Mouse (Mus musculus) erythroblast, embryonic 14.5 days (primary cell): ENCODE measurements around the gene Gm49661. TPM values are rescaled to one million over a fixed set of nuclear protein-coding genes. Genes with fewer than 3 reads are reported as not detected.
A peak's percentile ranks its signal among the peaks of the same experiment; 100 is the strongest.

Experiments
- H3K27me3 ChIP-seq: 2 replicates; pipeline ENCODE4 v1.6.1; 2012; ENCODE audit warnings: inconsistent platforms; ENCODE audit not compliant: control insufficient read depth
- H3K36me3 ChIP-seq: 2 replicates; pipeline ENCODE4 v1.6.1; 2012; ENCODE audit warnings: mild to moderate bottlenecking, inconsistent platforms; ENCODE audit not compliant: control insufficient read depth
- H3K4me1 ChIP-seq: 2 replicates; pipeline ENCODE4 v1.6.1; 2012; ENCODE audit warnings: inconsistent platforms; ENCODE audit not compliant: control insufficient read depth
- H3K4me3 ChIP-seq: replicated peaks from 2 replicates; pipeline ENCODE3; 2012; ENCODE audit warnings: moderate library complexity, mild to moderate bottlenecking, inconsistent platforms
- H3K9me3 ChIP-seq: 2 replicates; pipeline ENCODE4 v1.6.1; 2012; ENCODE audit warnings: low read length, inconsistent platforms, mixed read lengths; ENCODE audit not compliant: control insufficient read depth
- GATA1 ChIP-seq: IDR thresholded peaks from 2 replicates; pipeline ENCODE4 v1.6.1; 2012; ENCODE audit warnings: low read length, inconsistent platforms, mixed read lengths
- TAL1 ChIP-seq: IDR thresholded peaks from 3 replicates; pipeline ENCODE4 v1.6.1; 2012; ENCODE audit warnings: low read length, inconsistent platforms, mixed read lengths
- polyA plus RNA-seq: library from polyadenylated mRNA; stranded (reverse); fragments of >175 nt; gene quantifications from 2 replicates; pipeline ENCODE4 v1.2.3, GENCODE M21; 2012

The Gm49661 gene
- polyA plus RNA-seq, 1 experiment, result not detected

GRCm38 (mm10) chr8:84978248-84978940 lies 9.2 kb upstream of the Gm49661 start, which contains the start of gene Junb:
TSS of gene Junb (minus strand) at chr8:84978718.
- H3K9me3 ChIP-seq, result no peaks in the 10 kb centered on the region
- H3K4me1 ChIP-seq, result peaks cover 95% of the 10 kb centered on the region
- peaks cover 21% of the 10 kb centered on the region for H3K36me3 ChIP-seq
- no peak for TF ChIP-seq GATA1
- no peak for TF ChIP-seq TAL1
- H3K27me3 ChIP-seq, result peaks cover 16% of the 10 kb centered on the region
- peak within 1 kb of the TSS; percentile 71 for H3K4me3 ChIP-seq

DNA sequence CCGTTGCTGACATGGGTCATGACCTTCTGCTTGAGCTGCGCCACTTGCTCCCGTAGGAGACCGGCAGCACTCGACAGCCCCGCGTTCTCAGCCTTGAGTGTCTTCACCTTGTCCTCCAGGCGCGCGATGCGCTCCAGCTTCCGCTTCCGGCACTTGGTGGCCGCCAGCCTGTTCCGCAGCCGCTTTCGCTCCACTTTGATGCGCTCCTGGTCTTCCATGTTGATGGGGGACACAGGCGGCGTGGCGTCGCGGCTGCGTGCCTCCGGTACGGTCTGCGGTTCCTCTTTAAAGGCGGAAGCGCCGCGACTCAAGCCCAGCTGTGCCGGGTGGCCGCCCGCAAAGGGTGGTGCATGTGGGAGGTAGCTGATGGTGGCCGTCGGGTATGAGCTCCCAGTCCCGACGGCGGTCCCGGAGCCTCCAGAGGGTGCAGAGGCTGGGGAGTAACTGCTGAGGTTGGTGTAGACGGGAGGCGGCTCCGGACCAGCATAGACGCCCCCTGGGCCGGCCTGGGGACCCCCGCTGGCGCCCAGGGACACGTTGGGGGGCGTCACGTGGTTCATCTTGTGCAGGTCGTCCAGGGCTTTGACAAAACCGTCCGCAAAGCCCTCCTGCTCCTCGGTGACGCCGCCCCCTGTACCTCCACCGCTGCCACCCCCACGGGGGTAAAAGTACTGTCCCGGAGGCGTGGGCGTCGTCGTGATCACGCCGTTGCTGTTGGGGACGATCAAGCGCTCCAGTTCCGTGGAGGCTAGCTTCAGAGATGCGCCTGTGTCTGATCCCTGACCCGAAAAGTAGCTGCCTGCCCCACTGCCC lies 8.4 kb upstream of the Gm49661 start:
- Histone ChIP-seq H3K27me3 (peaks cover 16% of the 10 kb centered on the region), H3K4me3 (peak overlapping the region; percentile 71), H3K9me3 (no peaks in the 10 kb centered on the region), H3K4me1 (peaks cover 98% of the 10 kb centered on the region), H3K36me3 (peaks cover 28% of the 10 kb centered on the region)
- TF ChIP-seq TAL1 (no peak), GATA1 (no peak)

- TF ChIP-seq GATA1, result no peak
- TF ChIP-seq TAL1, result no peak
- H3K36me3 ChIP-seq, result peaks cover 36% of the 10 kb centered on the region
- H3K4me3 ChIP-seq, result peak overlapping the region; percentile 71
- H3K27me3 ChIP-seq, result peaks cover 16% of the 10 kb centered on the region
- peaks cover 98% of the 10 kb centered on the region for H3K4me1 ChIP-seq
- H3K9me3 ChIP-seq, result no peaks in the 10 kb centered on the region
These were observed 7.7 kb upstream of the Gm49661 start for GRCm38 (mm10) chr8:84976763-84977434.

DNA sequence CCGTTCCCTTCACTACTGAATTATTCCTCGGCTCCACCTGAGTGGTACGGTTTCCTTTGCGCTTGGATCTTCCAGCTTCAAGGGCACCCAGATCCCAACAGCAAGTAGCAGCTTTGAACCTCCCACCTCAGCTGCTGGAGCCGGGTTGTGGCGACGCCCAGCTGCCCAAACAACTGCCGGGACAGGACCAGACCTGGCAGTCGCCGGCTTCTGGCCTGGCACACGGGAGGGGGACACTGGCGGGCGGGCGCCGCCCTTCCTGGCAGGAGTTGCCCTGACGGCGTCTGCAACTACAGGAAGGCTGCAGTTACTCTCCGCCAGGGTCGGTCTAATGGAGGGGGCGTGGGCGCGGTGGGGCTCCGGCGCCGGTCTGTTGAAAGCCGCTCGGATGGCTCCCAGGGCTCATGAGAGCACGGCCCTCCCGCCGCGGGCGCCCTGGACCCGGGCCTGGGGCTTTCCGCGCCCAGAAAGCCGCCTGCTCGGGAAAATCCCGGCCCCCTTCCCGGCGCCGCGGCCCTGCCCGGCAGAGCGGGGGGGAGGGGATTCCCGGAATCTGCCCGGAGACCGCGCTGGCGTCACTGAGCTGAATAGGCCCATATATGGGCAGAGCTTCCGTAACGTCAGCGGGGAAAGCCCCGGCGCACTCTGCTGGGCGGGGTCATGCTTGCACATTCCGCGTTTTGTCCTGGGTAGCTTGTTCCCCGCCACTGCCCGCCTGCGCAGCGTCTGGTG lies 7.0 kb upstream of the Gm49661 start:
- Histone ChIP-seq H3K9me3 (no peaks in the 10 kb centered on the region), H3K4me3 (peak overlapping the region; percentile 71), H3K27me3 (peaks cover 16% of the 10 kb centered on the region), H3K4me1 (peaks cover 100% of the 10 kb centered on the region), H3K36me3 (peaks cover 43% of the 10 kb centered on the region)
- TF ChIP-seq TAL1 (no peak), GATA1 (no peak)

DNA sequence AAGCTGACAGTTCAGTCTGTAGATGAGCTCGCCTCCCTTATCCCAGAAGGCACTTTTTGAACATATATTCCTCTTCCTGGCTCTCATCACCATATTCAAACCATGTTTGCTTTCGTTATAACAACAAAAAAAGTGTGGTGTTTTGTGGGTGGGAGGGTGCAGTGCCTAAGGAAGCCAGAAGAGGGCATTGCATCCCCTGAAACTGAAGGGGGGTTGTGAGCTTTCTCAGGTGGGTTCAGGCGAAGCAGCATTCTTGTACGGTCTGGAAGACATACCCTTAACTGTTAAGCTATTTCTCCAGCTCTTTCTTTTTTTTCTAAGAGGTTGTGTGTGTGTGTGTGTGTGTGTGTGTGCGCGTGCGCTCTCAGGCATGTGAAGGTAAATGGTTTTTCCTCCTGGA lies 6.2 kb upstream of the Gm49661 start:
- Histone ChIP-seq H3K36me3 (peaks cover 50% of the 10 kb centered on the region), H3K9me3 (no peaks in the 10 kb centered on the region), H3K4me3 (peak overlapping the region; percentile 71), H3K4me1 (peaks cover 96% of the 10 kb centered on the region), H3K27me3 (peaks cover 16% of the 10 kb centered on the region)
- no peak for TF ChIP-seq GATA1
- no peak for TF ChIP-seq TAL1

GRCm38 (mm10) chr8:84974543-84975142 lies 5.4 kb upstream of the Gm49661 start:
- Histone ChIP-seq H3K36me3 (peaks cover 58% of the 10 kb centered on the region), H3K4me3 (peak overlapping the region; percentile 71), H3K4me1 (peaks cover 88% of the 10 kb centered on the region)

GRCm38 (mm10) chr8:84973803-84974542 lies 4.7 kb upstream of the Gm49661 start:
- peak overlapping the region; percentile 79 for H3K4me3 ChIP-seq
- H3K9me3 ChIP-seq, result no peaks in the 10 kb centered on the region
- TF ChIP-seq TAL1 (no peak), GATA1 (no peak)
- peaks cover 16% of the 10 kb centered on the region for H3K27me3 ChIP-seq
- peaks cover 60% of the 10 kb centered on the region for H3K36me3 ChIP-seq
- peaks cover 85% of the 10 kb centered on the region for H3K4me1 ChIP-seq

More at GRCm38 (mm10) chr8:84974543-84975142, 5.4 kb upstream of the Gm49661 start:
- H3K27me3 ChIP-seq, result peaks cover 16% of the 10 kb centered on the region
- H3K9me3 ChIP-seq, result no peaks in the 10 kb centered on the region
- no peak for TF ChIP-seq TAL1
- no peak for TF ChIP-seq GATA1

DNA sequence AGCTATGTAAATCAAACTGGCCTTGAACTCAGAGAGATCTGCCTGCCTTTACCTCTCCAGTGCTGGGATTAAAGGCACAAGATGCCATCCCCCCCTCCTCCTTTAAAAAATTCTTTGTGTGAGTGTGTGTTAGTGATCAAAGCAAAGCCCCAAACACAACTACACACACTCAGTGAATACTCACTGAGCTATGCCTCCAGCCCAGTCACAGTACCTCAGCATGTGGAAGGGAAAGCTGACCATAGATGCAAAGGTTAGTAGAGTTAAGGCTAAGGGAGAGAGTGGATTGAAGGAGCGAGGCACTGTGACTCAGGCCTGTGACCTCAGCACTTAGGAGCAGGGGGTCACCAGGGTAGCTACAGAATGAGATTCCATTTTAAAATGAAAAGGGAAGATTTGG lies 3.8 kb upstream of the Gm49661 start:
- Histone ChIP-seq H3K36me3 (peaks cover 60% of the 10 kb centered on the region), H3K9me3 (no peaks in the 10 kb centered on the region), H3K4me3 (peak overlapping the region; percentile 79), H3K4me1 (peaks cover 85% of the 10 kb centered on the region), H3K27me3 (peaks cover 7% of the 10 kb centered on the region)
- no peak for TF ChIP-seq TAL1
- no peak for TF ChIP-seq GATA1
